Mouse (Mus musculus) CD4-positive naive resting alpha-beta T cell, adult 57 days (primary cell): Measurements from ENCODE around the gene Tmem163. TPM values are rescaled to one million over a fixed set of nuclear protein-coding genes. Genes with fewer than 3 reads are reported as not detected.

ENCODE experiments used
- total RNA-seq: library from RNA; stranded (reverse); gene quantifications from one replicate; pipeline ENCODE4 v1.2.4, GENCODE M21; 2023

Tmem163 gene
- 1.7 TPM for total RNA-seq

DNA sequence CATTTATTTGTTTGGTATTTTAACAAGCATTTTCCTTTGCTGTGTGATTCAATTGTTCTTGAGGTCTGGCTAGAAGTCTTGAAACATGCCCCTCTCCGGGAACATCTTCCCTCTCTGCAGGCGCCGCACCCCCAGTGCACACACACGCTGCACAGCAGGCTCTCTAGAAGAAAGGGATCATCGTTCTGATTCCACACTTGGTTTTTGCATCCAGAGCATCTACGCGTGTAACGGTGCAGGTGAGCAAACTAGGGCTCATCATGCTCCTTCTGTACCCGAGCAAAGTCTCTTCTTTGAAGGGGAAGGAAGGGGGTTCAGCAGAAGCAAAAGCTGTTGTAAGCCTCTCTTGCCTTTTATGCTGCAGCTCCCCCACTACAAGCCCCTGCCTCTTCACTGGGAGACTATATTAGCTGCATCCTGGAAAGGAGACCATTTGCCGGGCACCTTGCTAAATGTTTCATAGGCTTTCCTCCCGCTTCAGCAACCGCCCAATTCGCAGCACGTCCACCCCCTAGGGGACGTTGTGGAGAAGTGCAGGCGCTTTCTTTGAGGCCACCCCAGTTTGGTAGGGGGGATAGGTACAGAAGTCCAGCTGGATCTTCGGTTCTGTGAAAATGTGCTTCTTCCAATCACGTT, at the start of gene Tmem163:
Gene Tmem163 (minus strand): TSS at position 51 of the 636 bp plus-strand sequence.

DNA sequence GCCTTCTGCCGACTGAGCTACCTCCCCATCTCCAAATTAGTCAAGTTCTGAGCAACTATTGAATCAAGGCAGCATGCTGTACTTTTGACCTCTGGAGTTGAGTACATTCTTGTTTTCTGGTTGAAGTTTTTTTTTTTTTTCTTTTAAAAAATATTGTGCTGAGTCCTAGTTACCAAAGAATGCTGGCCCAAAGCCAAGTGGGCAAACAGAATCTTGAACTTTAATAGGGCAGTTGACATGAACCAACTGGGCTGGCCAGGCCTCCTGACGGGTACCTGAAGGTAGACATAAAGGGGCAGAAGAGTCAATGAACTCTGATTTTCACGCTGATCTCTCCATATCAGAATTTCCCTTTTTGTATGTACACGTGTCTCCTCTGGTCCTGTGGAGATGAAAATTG, 49.7 kb upstream of the Tmem163 start, which contains the start of gene Acmsd:
Gene Acmsd (plus strand): TSS at position 318 of the 400 bp plus-strand sequence.

Other genes starting within 250 kb of the Tmem163 start
- gene Acmsd, start 49.9 kb upstream of the Tmem163 start, total RNA-seq = not detected
- gene Ccnt2, start 94.6 kb upstream of the Tmem163 start, total RNA-seq = 95.7 TPM
- gene Map3k19, start 175.5 kb upstream of the Tmem163 start, total RNA-seq = 0.62 TPM
- gene Rab3gap1, start 189.2 kb upstream of the Tmem163 start, total RNA-seq = 66.3 TPM